Mouse (Mus musculus): ENCODE measurements around the gene Fxyd7.

GRCm38 (mm10) chr7:31035291-31035690 is 16.0 kb downstream of the Fxyd7 start:
- TF ChIP-seq CTCF (IDR thresholded peaks at IDR 0.05; ENCODE audit: borderline replicate concordance, insufficient read depth, low read length) = no peak
- TF ChIP-seq POLR2A (IDR thresholded peaks at IDR 0.05; ENCODE audit: low read depth, low read length) = no peak

All from embryonic fibroblast, embryonic 13.5 days (primary cell).